Mouse (Mus musculus) cerebellum, postnatal 25 days (tissue): ENCODE results near the gene Tmem131.

Source experiments
- DNase-seq, 2 experiments: peaks; one replicate each; pipeline ENCODE4 v3.0.0; 2021; ENCODE audit warnings: mixed read lengths in 2 of 2

Tmem131 gene

DNA sequence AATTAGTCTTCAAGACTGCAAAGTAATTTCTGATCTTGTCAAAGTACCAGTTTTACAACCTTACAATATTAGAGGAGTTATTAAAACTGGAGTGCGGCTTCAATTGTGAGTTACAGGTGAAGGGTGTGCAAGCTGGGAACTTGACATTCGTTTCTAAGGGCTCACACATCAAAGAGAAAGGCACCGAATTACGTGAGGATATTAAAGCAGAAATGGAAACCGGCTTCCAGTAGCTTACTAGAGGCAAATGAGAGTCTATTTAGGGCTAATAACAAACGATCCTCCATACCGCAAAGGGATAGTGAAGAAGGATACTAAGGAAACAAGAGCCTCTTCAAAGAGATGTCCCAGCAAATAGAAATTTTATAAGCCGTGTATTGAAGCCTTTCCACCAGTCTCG lies 5.1 kb downstream of the Tmem131 start:
- DNase-seq = no peak

DNA sequence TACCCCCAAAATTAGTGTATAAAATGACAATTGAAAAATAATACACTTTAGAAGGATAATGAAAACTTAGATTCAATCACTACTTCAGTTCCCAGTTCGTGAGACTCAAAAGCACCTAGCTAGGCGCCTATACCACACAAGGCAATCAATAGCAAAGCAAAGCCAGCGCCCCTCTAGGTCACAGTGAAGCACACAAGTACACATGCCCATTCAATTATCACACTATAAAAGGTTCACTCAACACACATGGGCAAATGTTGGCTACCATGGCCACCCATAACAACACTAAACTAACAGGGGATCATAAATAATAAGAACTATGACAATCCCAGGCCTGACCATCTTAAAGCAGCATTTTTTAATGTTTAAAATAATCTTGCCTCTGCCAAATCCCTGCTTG lies 5.8 kb downstream of the Tmem131 start:
- DNase-seq = no peak

DNA sequence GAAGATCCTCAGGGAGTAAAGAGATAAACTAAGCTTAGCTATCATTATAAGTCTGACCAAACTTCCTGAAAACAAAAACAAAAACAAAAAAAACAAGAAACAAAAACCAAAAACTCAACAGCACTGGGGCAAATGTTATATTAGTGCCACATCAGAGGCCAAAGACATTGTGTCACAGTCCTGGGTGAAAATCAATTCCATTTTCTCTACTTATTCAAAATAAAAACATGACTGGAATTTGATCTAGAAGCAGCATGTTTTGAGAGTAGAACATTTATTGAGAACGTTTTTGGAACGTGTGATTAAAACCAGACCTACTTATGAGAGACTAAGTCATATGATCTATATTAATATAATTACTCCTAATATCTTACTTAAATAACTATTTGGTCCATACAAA lies 6.5 kb downstream of the Tmem131 start:
- DNase-seq = no peak

DNA sequence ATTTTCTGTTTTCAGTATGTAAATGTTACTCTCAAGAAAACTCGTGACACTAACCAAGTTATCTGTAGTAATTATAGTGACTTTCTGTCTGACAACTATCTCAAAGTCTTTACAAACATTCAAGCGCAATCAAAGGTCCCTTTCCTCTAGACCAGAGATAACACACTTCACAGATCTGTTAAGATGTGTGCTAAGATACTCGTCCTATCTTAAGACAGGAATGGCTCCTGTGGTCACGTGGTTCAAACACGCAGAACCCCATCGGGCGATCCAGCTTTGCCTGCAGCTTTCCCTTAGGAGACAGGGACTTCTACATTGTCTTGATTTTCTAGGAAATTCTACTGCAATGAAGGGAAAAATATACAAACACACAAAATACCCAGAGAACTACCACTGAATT lies 6.9 kb downstream of the Tmem131 start:
- DNase-seq = no peak

DNA sequence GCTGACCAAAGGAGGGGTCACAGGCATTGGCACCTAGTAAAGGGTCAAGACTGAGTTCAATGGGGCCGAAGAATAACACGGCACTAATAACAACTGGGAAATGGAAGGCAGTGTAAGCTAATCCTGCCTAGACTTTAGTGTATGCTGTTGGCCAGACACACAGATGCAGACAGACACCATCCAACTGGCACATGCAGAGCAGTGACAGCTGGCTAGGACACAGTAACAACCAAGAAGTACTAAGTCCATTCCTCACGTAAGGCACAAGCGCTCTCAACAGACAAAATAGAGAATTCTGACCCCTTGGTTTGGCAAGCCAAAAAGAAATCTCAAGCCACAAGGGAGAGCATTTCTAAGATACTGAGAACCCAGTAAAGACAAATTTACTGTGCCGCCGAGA lies 8.7 kb downstream of the Tmem131 start:
- DNase-seq = no peak

DNA sequence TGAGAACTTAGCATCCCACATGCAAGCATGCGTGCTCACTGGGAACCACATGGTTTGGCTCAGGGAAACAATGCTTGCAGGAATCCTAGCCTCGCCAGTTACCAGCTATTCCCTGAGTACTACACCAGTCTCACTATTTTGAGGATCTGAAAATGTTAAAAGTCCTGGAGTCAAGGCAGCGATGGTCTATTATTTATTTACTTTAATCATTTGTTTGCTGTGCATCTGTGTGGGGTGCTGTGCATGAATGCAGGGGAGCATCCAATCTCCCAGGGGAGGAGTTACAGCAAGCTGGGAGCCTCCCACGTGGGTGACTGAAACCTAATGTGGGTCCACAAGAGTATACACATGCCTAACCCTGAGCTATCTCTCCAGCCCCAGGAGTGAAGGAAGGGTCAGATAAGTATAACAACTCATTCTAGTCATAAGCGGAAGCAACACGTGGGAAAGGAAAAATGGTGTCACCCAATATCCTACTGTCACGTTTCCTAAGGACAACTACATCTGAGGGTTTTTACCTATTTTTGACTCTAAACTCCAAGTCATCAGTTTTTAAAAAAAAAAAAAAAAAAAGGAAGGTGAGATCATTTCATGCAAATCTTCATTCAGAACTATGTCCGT lies 9.4 kb downstream of the Tmem131 start:
- DNase-seq = no peak

DNA sequence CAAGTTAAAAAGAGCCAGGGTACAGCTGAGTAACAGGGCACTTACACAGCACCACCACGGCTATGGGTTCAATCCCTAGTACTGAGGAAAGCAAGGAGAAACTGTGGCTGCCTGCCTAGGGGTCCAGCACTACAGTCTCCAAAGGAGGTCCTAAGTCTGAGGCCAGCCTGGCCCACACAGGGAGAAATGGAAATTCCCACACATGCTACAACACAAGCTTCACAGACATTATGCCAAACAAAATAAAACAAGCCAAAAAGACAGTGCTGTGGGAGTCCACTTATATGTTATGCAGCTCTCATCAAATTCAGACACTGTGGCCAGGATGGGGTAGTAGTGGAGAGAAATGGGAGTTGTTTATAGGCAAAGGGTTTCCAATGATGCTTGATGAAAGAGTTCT lies 11.2 kb downstream of the Tmem131 start:
- DNase-seq = no peak

DNA sequence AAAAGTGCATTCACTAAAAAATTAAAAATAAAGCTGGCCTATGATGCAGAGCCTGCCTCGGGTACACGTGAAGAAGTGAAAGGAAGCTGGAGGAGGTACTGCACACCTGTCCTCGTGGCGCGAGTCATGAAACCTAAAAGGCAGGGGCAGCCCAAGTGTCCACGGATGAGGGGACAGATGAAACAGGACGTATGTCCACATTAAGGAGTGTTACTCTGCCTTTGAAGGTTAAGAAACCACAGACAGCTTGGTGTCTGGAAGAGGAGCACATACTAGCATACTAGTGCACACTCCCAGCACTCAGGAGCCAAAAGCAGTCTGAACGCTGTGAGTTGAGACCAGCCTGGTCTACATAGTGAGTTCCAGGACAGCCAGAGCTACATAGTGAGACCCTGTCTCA lies 12.6 kb downstream of the Tmem131 start:
- DNase-seq = no peak

DNA sequence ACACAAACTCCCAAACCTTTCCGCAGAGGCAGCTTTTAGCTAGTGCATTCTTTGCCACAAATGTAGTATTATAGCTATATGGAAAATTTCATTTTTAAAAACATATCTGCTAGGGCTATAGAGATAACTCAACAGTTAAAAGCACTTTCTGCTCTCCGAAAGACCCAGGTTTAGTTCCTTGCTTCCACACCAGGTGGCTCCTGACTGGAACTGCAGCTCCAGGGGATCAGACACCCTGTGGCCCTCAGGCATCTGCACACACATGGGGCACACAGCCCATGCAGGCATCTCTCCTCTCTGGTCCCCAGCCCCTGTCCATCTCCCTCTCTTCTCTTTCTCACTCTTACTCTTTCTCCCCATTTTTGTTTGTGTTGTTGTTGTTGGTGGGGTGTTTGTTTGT lies 13.5 kb downstream of the Tmem131 start:
- no peak for DNase-seq

DNA sequence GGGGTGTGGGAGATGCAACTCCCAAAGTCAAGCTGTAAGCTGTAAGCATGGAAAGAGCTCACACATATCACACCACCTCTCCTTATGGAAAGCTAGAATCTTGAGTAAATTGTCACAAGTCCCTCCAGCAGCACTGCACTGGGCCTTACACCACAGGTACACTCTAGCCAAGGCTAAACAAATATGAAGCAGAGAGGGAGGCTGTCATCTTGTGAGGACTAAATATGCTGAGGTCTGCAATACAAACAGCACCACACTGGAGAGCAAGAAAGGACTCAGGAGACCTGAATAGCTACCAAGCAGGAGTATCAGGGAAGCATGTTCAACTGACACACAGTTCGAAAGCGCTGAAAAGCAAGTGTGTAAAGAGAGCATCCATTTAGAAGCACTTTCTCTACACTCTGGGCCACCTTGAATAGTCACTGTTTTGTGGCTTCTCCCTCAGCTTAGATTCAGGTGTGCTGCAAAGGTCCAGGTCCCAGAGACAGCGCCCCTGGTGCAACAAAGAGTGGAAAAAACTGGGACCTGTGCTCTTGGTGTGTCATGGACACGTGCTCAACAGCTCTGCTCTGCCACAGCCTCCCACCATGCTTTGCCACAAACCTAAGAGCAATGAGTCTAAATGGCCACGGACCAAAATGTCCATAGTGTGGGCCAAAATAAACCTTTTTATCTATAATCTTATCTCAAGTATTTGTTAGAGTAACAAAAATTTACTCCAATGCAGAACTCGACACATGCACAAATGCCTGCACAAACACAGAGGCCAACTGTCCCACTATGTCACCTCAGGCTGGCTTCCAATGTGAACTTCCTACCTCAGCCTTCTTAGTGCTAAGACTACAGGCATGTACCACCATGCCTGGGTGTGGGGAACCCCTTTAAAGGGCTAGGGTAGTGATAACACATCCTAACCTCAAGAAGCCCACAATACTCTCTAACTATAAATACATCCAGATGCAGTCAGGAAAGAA lies 14.8 kb downstream of the Tmem131 start:
- DNase-seq = no peak

DNA sequence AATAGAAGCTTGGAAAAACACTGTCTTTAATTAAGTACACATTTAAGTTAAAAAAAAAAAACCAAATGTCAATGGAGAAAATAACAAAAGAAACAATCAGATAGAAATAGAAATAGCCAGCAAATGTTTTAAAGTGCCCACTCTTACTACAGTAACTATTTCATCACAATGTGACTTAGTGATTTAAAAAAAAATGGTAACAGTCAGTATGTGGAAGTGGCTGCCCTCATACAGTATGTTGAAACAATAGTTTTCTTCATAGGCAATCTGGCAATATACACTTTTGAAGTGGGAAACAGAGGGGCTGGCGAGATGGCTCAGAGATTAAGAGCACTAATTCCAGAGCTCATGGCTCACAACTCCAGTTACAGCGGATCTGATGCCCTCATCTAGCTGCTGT lies 15.9 kb downstream of the Tmem131 start:
- no peak for DNase-seq

DNA sequence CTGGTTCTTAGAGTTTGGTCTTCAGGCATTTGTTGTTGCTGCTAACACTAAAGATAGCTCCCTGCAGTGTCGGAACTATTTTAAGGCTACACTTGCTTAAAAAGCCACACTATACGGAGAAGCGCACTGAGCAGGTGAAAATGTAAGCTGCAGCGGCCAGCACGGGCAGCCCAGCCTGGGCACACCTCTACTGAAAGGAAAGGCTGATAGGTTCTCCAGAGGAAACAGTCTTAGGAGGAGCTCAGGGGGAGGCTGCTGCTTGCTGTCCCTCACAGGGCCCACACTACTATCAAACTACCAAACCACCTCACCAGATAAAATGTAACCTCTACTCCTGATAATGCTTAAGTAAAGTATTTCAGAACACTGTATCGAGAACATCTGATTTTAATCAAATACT lies 16.7 kb downstream of the Tmem131 start:
- DNase-seq = no peak

DNA sequence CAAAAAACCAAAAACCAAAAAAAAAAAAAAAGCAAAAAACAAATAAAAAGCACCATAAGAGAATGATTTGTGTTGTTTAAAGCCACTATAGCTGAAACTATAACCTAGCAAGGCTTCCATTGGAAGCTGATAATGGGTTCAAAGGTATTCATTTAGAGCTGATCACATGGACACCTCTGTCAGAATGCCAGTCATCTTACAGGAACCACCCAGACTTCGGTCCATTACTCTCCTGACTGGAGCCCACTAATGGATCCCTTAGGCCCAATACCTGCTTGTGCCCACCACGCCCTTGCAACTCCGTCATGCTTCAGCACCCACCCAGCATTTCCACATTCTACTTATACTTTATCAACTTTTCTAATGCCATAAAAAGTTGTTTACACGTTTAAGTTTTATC lies 17.2 kb downstream of the Tmem131 start:
- no peak for DNase-seq

DNA sequence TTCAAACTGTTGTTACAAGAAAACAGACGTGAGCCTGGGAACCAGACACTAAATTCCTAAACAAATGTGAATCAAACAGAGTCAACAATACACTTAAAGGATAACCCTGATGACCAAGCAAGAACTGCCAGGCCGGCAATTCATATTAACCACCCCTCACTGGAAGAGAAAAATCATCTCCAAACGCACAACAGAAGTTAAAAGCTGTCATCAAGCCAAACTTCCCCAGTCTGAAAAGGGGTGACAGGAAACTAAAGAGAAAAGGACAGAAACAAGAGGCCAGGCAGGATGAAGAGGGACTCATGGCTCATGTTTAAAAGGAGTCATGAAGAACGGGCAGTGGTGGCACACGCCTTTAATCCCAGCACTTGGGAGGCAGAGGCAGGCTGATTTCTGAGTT lies 17.7 kb downstream of the Tmem131 start:
- no peak for DNase-seq

DNA sequence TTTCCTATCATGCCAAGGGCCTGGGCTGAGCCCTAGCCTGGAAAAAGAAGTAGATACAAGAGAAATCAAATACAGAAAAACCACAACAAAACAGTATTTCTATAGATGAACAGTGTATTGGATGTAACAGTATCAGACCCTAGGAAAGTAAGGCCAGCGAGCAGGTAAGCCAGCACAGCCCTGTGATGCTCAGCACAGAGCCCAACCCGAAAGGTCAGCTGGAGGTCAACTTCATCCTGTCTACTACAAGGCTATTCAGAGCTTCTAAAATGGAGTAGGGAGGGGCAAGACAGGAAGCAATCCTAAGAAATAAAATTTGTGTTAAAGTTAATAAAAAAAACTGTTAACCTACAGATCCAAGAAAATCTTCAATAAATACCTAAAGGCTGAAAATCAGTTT lies 18.6 kb downstream of the Tmem131 start:
- DNase-seq = no peak

DNA sequence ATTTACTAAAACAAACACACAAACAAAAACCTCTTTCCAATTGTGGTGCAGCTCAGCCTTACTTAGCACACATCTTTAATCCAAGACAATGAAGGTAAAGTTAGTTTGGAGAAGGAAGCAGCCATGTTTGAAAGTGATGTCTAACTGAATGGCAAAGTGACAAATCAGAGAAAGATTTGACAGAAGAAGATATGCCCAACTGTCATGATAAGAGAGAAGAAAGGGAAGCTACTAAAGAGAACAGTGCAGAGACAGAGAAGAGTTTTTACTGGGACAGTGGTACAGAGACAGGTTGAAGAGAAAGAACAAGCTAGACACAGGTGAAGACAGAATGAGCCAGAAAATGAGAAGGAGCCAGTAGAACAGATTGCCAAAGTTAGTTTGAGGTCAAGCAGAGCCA lies 19.6 kb downstream of the Tmem131 start:
- DNase-seq = no peak

DNA sequence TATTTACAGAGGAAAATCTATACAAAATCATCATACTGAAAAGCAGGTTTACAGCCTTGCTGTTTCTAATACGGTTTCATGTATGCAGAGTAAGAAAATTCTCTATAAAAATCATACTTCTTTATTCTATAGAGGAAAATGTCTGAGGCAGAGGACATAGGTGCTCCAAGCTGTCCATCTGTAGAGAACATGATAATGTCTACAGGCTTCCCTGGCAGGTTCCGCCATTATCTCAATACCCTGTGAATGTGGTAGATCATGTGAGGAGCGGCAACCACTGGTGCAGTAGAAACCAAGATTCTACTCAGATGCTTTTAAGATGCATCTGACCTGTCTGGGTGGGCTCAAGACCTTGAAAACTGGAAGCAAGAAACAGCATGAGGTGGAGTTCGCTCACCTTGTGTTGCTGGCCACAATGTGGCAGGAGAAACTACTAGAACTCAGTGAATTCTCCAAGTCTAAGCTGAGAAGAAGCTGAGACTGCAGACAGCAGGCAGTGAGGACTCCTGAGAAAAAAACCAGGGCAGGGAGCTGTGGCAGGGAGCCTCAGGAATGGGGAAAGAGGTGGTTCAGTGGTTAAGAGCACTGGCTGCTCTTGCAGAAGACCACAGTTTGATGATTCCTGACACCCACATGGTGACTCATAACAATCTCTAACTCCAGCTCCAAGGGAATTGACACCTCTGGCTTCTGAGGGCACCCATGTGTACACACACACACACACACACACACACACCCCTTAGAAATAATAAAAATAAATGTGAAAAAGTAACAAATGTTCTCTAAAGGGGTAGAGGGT lies 20.6 kb downstream of the Tmem131 start:
- DNase-seq = no peak

DNA sequence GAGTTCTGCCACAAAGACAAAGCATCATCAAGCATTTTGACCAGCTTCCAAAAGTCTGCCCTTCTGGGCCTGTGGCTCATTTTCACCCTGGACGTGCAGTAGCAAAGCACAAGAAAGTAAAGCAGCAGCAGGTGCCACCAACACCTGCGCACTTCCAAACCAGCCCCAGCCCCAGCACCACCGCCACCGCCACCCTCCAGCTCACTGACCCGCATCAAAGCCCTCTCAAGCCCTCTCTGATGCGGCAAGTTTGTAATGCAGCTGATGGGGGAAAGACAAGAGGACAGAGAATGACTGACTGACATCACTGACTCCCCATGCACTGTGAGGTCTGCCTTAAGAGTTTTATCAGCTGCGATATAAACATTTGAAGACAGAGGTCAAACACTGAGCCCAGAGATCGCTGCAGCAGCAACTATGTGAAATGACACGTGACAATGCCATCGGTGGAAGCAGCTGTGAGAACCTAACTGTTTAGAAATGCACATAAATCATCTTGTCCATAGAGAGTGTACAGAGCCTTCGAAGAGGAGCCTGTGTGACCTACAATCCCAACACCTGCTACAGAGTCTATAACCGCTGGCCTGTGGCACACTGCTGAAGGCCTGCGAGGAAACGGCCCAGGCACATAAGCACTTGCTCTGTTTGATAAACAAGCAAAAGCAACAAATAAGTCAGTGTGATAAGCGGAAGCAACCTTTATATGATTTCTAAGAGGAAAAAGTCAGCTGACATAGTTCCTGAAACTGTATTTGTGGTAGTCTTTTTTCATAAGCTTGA lies 21.7 kb downstream of the Tmem131 start:
- no peak for DNase-seq

DNA sequence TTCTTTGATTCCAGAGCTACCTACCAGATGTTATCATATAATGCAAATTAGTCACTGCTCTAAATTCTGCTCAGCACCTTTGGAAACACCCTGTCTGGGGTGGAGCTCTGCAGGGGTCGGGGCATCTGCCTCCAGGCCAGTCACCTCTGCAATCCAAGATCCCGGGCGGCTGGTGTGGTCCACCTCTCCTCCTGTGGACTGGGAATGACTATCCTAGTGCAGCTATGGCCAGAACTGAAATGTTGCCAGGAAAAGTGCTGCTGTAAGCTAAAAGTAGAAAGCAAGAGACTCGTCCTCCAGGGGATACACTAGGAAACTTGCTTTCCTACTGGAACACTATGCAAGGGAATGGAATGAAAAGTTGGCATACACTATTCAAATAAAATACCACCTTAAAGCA lies 22.7 kb downstream of the Tmem131 start:
- DNase-seq = no peak

DNA sequence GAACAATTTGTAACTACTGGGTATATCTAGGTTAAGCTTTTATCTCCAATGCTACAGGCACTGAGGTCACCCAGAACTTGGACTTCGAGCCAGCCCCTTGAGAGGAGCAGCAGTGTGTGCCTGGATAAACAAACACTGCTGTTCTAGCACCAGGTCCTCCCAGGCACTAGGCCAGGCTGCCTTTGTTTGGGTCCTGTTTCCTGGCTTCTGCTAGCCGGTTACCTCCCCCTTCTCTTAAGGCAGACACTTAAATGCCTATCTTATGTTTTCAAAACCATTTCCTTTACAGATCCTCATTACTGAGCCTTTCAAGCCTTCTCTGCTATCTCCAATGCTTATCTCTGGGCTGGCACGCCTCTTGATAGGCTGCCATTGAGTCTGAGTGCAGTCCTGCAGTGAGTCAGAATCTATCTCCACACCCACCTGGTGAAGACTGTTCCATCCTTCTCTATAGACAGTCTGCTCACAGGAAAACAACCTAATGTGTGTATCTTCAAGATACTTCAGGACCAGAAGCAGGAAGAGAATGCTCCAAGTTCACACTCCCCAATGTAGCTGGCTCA lies 23.2 kb downstream of the Tmem131 start:
- DNase-seq = peak; percentile 55 to 58

DNA sequence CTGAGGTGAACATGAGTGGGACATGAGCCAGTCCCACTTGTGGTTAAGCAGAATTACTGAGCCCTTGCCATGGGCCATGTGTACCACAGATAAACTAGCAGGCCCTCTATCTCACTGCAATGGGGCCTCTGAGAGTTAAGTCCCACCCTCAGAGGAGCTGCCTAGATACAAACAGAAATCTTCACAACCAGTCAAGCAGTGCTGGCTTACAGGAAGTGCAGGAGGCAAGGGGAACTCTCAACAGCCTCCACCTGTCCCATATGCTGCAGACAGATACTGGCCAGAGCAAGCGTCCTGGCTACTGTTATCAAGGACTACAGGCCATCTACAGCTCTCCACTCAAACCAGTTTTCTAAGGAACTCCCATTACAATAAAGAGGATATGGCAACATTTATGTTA lies 23.7 kb downstream of the Tmem131 start:
- no peak for DNase-seq

DNA sequence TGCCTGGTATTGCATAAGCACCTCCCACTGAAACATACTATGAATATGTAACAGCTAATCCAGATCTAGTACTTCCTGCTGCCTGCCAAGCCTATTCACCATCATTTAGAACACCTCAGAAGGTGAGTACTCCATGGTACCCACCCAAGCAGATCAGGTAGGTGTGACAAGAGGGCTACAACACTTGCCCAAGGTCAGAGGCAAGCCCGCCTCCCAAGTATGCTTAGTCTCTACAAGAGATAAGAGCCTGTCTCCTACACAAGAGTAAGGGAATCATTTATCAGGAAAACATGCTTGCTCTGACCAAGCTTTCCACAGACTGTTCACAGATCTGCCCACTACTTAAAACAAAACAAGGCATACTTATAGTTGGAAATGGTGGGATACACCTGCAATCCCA lies 26.0 kb downstream of the Tmem131 start:
- no peak for DNase-seq

DNA sequence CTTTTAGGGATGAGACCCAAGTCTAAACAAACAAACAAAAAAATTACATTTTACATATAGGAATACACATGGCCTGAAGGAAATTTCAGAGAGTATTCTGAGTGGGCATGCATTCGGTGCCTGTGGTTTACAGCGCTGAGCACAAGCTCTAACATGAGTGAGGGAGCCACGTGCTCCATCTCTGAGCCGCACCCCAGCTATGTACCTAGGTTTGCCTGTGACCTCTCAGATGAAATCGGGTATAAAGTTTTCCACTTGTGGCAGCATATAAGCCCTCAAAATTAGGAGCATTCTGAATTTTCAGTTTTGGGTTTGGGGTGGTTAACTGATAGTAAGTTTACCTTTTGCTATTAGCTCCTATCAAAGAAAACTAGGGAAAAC lies 28.3 kb downstream of the Tmem131 start:
- no peak for DNase-seq
